Mouse (Mus musculus): Measurements from ENCODE around the gene Rab25.
A peak's percentile ranks its signal among the peaks of the same experiment; 100 is the strongest.

Rab25 gene

GRCm38 (mm10) chr3:88523027-88523426 is 25.1 kb downstream of the Rab25 start:
- no peak for DNase-seq

- DNase-seq: no peak
Observed at GRCm38 (mm10) chr3:88521803-88522331, 26.2 kb downstream of the Rab25 start.

GRCm38 (mm10) chr3:88521156-88521555 is 26.9 kb downstream of the Rab25 start:
- no peak for DNase-seq

GRCm38 (mm10) chr3:88520078-88520477 is 28.0 kb downstream of the Rab25 start:
- DNase-seq: no peak

GRCm38 (mm10) chr3:88518411-88518810 is 29.7 kb downstream of the Rab25 start:
- no peak for DNase-seq

GRCm38 (mm10) chr3:88516407-88516806 is 31.7 kb downstream of the Rab25 start:
- no peak for DNase-seq

GRCm38 (mm10) chr3:88515095-88515386 is 33.1 kb downstream of the Rab25 start:
- no peak for DNase-seq

GRCm38 (mm10) chr3:88514231-88515094 is 33.6 kb downstream of the Rab25 start:
- no peak for DNase-seq

GRCm38 (mm10) chr3:88513546-88514115 is 34.5 kb downstream of the Rab25 start:
- DNase-seq: no peak

- no peak for DNase-seq
Observed at GRCm38 (mm10) chr3:88512896-88513545, 35.1 kb downstream of the Rab25 start.

GRCm38 (mm10) chr3:88512141-88512895 is 35.8 kb downstream of the Rab25 start:
- DNase-seq: no peak

- DNase-seq: no peak
Observed at GRCm38 (mm10) chr3:88511559-88511958, 36.5 kb downstream of the Rab25 start.

- DNase-seq: no peak
Observed at GRCm38 (mm10) chr3:88510421-88511289, 37.4 kb downstream of the Rab25 start.

GRCm38 (mm10) chr3:88509692-88510420 is 38.2 kb downstream of the Rab25 start, which contains the start of gene Lmna:
Lmna (minus strand) TSS chr3:88509956.
- peak; percentile 92 for DNase-seq

GRCm38 (mm10) chr3:88509250-88509649 is 38.9 kb downstream of the Rab25 start:
- DNase-seq: no peak

GRCm38 (mm10) chr3:88505765-88506164 is 42.3 kb downstream of the Rab25 start:
- DNase-seq: no peak

GRCm38 (mm10) chr3:88505081-88505480 is 43.0 kb downstream of the Rab25 start:
- no peak for DNase-seq

- no peak for DNase-seq
Observed at GRCm38 (mm10) chr3:88503881-88504746, 44.0 kb downstream of the Rab25 start.

- no peak for DNase-seq
Observed at GRCm38 (mm10) chr3:88503505-88503863, 44.6 kb downstream of the Rab25 start.

Measured in cerebellum, adult 9-10 months (tissue).